Mouse (Mus musculus) embryonic fibroblast, embryonic 13.5 days (primary cell): ENCODE data around the gene Kars. TPM values are rescaled to one million over a fixed set of nuclear protein-coding genes. Genes with fewer than 3 reads are reported as not detected.

ENCODE experiments used
- H3K27ac ChIP-seq: 2 replicates; pipeline ENCODE4 v1.5.1; 2012; ENCODE audit warnings: low read length, control low read depth, inconsistent platforms; ENCODE audit not compliant: insufficient read depth
- H3K4me1 ChIP-seq: 2 replicates; pipeline ENCODE4 v1.6.1; 2011; ENCODE audit warnings: low read length; ENCODE audit not compliant: control insufficient read depth, insufficient read depth
- H3K4me3 ChIP-seq: 2 replicates; pipeline ENCODE4 v1.5.1; 2011; ENCODE audit warnings: mild to moderate bottlenecking, control low read depth, low read length; ENCODE audit not compliant: insufficient read depth
- CTCF ChIP-seq: IDR thresholded peaks from 2 replicates; pipeline ENCODE4 v1.5.1; 2011; ENCODE audit warnings: mild to moderate bottlenecking, control low read depth, low read length, moderate library complexity, borderline replicate concordance; ENCODE audit not compliant: insufficient read depth
- POLR2A ChIP-seq: IDR thresholded peaks from 2 replicates; pipeline ENCODE4 v1.6.1; 2011; ENCODE audit warnings: low read depth, mild to moderate bottlenecking, control low read depth, low read length, moderate library complexity
- polyA plus RNA-seq: library from polyadenylated mRNA; stranded (reverse); fragments of >200 nt; gene quantifications from 2 replicates; pipeline ENCODE4 v1.2.4, GENCODE M21; 2011; ENCODE audit warnings: low read depth; ENCODE audit not compliant: missing spikeins, insufficient read length

The Kars gene
- polyA plus RNA-seq, 1 experiment: 154 TPM

DNA sequence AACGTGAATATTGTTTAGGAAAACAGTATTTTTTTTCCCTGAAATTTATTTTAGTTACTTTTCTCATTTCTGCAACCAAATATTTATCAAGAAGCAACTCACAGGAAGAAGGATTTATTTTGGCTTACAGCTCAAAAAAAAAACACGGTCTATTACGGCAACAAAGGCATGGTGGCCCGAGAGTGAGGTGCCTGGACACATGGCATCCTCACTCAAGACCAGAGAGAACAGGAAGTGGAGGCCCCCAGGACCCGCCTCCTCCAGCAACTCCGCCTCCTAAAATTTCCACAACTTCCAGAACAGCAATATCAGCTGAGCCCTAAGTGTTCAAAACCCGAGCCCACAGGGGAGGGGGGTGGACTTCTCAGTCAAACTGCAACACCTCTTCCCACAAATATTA, 18.3 kb upstream of the Kars start:
- TF ChIP-seq CTCF: no peak
- TF ChIP-seq POLR2A: no peak
- no peak overlapping the region for H3K4me3 ChIP-seq
- H3K4me1 ChIP-seq: no peaks in the 10 kb centered on the region
- no peak overlapping the region for H3K27ac ChIP-seq

DNA sequence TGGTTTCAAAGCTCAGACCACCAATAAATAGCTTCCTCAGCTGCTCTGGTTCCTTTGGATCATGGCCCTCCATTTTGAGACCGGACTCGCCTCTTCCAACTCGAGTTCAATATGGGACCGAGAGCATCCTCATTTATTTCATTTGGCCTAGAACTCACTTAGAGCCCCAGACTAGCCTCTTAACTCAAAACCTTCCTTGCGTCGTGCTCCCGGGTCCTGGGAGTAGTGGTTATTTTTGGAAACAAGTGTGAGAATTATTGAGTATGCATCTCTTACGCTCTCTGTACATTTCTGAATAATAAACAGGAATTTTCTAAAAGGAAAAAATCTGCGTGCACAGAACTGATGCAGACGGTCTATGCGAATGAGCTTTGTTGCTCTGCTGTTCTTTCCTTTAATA, 3.8 kb upstream of the Kars start, which contains the start of gene Gm6793:
Gene Gm6793, minus strand, starts transcription at position 101 of the 400 bp plus-strand sequence.
- Histone ChIP-seq H3K27ac (no peak within 1 kb of the TSS), H3K4me3 (no peak within 1 kb of the TSS)
- TF ChIP-seq POLR2A: no peak
- no peak for TF ChIP-seq CTCF

DNA sequence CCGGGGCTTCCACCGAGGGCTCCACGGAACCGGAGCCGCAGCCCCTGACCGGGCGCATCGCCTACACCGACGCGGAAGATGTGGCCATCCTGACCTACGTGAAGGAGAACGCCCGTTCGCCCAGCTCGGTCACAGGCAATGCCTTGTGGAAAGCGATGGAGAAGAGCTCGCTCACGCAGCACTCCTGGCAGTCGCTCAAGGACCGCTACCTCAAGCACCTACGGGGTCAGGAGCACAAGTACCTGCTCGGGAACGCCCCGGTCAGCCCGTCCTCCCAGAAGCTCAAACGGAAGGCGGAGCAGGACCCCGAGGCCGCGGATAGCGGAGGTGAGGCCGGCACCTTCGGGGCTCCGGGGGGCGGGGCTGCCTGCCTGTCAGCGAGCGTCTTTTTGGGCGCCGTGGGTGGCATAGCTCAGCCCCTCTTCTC, 706 bp upstream of the Kars start:
- 0 out of 2 replicates have a peak overlapping the region, but pooled peaks have one; percentile 34 for H3K27ac ChIP-seq
- peak overlapping the region; percentile 98 for H3K4me3 ChIP-seq
- TF ChIP-seq POLR2A (no peak), CTCF (no peak)
- H3K4me1 ChIP-seq: no peaks in the 10 kb centered on the region; the same call in 1 of the 2 replicates

More for the DNA sequence above, 3.8 kb upstream of the Kars start, which contains the start of gene Gm6793:
- no peaks in the 10 kb centered on the region; the same call in 1 of the 2 replicates for H3K4me1 ChIP-seq

DNA sequence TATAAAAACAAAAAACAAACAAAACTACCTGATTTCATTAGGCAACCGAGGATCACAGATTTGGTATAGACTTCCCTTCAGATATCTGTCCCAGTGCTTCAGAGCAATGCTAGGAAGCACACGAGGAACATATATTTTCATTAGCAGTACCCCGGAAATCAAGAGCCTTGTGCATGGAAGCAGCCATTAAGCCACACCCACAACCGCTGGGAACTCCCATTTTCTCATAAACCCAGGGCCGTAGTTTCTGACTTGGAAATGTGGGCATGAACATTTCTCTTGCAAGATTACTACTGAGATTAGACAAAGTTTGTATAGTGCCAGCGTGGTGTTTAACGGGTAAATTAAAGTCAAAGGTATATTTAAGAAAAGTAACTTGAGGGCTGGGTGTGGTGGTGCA, 1.6 kb downstream of the Kars start:
- Histone ChIP-seq H3K4me1 (no peaks in the 10 kb centered on the region; the same call in 1 of the 2 replicates), H3K4me3 (peak overlapping the region; percentile 8; the same call in 1 of the 2 replicates), H3K27ac (no peak overlapping the region)
- TF ChIP-seq POLR2A (no peak), CTCF (no peak)

DNA sequence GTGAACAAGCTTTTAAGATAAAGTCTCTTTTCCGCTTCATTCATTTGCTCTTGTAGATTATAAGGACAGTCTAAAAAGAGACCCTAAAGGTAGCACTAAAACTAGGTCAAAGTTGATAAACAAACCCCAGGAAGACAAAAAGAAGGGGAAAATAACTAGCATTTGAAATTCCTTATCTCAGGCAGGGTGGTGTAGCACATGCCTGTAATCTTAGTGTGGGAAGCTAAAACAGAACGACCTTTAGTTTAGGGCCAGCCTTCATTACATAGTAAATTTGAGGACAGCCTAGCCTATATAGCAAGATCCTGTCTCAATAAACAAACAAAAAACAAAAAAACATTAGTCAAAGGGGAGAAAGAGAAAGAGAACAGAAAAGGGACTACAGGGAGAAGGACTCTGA, 3.5 kb downstream of the Kars start:
- H3K4me1 ChIP-seq: no peaks in the 10 kb centered on the region
- no peak overlapping the region for H3K4me3 ChIP-seq
- no peak overlapping the region for H3K27ac ChIP-seq
- TF ChIP-seq CTCF: no peak
- TF ChIP-seq POLR2A: no peak

DNA sequence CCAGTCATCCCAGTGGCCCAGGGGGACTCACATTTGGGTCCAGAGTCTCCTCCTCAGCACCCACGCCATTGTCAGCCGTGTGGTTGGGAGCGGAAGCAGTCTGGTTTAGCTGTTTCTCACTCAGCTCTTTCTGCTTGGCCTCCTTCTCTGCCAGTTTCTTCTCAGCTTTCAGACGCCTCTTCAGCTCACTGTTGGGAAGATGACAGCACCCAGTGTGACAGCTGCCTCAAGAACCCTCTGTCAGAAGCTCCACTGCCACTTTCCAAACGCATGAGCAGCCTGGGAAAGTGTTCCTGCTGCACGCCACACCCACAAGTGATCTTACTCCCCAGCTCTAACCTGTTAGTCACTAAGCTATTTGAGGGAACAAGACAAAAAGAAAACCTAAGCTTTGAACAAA, 5.5 kb downstream of the Kars start:
- H3K27ac ChIP-seq: no peak overlapping the region
- H3K4me3 ChIP-seq: no peak overlapping the region
- TF ChIP-seq POLR2A: no peak
- TF ChIP-seq CTCF: no peak
- no peaks in the 10 kb centered on the region for H3K4me1 ChIP-seq

DNA sequence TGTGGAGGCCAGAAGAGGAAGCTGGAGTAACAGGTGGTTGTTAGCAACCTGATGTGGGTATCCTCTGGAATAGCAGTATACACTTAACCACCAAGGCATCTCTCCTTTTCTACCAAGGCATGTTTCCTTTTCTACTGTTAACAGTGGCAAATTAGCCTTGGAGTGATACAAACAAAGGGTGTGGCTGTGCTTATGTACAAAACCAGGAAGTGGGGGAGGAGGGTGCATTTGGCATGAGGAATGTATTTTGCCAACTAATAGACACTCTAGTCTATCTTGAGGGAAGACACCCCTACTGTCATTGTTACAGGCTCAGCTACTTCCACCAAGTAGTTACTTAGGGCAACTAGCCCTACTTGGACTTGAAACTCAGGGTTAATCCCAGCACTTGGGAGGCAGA, 6.4 kb downstream of the Kars start:
- Histone ChIP-seq H3K4me3 (no peak overlapping the region), H3K4me1 (no peaks in the 10 kb centered on the region), H3K27ac (no peak overlapping the region)
- TF ChIP-seq CTCF: no peak
- TF ChIP-seq POLR2A: no peak

DNA sequence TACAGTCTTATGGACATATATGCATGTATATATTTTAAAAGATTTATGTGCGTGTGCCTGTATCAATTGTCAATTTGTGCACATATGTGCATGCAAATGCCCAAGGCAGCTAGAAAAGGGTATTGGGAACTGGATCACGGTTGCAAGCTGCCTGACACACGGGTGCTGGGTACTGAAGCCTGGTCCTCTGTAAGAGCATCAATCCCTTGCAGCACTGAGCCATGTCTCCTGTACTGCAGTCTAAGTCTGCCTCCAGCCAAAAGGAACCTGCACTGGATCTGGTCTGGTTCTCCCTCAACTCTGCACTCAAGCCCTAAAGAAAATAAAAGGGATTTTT, 18.5 kb downstream of the Kars start:
- no peak overlapping the region for H3K4me3 ChIP-seq

DNA sequence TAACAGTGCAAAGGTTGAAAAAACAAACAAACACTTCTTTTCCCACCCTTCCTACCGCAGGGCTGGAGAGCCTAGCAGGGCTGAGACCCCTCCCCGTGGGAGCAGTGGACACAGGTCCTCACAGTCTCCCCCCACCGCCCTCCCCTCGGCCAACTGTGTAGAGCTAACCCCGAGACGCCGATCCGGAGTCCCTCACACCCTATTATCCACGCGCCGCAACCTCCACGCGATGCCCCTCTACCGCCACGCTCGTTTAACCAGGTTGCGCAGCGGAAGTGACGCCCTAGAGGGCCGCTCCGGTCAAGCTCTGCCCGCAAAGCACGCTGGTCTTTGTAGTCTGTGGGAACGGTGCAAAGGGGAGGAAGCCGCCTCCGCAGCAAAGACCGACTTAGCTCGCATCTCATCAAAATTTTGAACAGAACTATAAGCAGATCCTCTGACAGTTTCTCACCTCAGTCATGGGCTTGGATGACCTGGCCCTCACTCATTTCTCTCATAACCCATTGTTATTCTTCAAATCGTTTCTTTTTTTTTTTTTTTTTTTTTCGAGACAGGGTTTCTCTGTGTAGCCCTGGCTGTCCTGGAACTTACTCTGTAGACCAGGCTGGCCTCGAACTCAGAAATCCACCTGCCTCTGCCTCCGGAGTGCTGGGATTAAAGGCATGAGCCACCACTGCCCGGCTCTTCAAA, 19.0 kb downstream of the Kars start, which contains the start of gene Adat1:
Gene Adat1, minus strand, starts transcription at position 290 of the 690 bp plus-strand sequence.
- Histone ChIP-seq H3K27ac (no peak within 1 kb of the TSS), H3K4me1 (no peaks in the 10 kb centered on the region), H3K4me3 (peak within 1 kb of the TSS; percentile 96)
- TF ChIP-seq CTCF: no peak
- TF ChIP-seq POLR2A: peak; percentile 89

More for the DNA sequence above, 18.5 kb downstream of the Kars start:
- TF ChIP-seq POLR2A: no peak
- TF ChIP-seq CTCF: no peak
- no peaks in the 10 kb centered on the region for H3K4me1 ChIP-seq
- H3K27ac ChIP-seq: no peak overlapping the region

DNA sequence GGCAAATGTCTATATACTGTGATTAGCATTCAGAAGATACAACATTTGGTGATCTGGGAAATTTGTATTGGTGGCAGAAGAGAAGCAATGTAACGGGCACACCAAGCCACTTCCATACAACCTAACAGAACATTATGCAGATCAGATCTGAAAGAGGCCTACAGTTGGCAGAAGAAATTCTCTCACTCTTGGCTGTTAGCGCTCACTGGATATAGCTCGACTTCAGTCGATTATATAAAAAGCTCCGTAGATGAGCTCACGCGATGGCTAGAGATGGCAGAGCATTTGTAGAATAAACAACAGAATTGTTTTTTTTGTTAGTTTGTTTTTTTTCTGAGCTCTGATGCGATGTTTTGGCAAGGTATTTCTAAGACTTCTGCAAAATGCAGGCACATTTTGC, 19.8 kb downstream of the Kars start:
- H3K27ac ChIP-seq: no peak overlapping the region
- TF ChIP-seq CTCF (no peak), POLR2A (no peak)
- H3K4me1 ChIP-seq: no peaks in the 10 kb centered on the region
- peak overlapping the region; percentile 96 for H3K4me3 ChIP-seq
